In genomic region chr14:52278932-52279746, GRCm38 (mm10) we compare ENCODE assay signal across 7 mouse cellular contexts. TPM values are rescaled to one million over a fixed set of nuclear protein-coding genes. Genes with fewer than 3 reads are reported as not detected.
DNase-seq lines count a peak whose midpoint lies in the region; ATAC-seq lines count a peak whose summit lies in the region.

Gene Tox4, plus strand, starts transcription at chr14:52279146.
Gene Rab2b, minus strand, starts transcription at chr14:52279545.

- peak within 1 kb of the TSS; percentile 57 for H3K4me2 ChIP-seq in embryonic facial prominence, embryonic 11.5 days (ENCODE audit: low read depth, low read length)
- peak within 1 kb of the TSS; percentile 75 for H3K4me2 ChIP-seq in midbrain, embryonic 13.5 days (replicated peaks)

- H3K4me3 ChIP-seq in embryonic facial prominence, embryonic 11.5 days (ENCODE audit: low read depth, low read length), result peak within 1 kb of the TSS; percentile 88
- H3K4me3 ChIP-seq in limb, embryonic 10.5 days, result peak within 1 kb of the TSS; percentile 95
- H3K4me3 ChIP-seq in midbrain, embryonic 13.5 days (replicated peaks), result peak within 1 kb of the TSS; percentile 90

- no peak within 1 kb of the TSS; the same call in 1 of the 2 replicates for H3K27ac ChIP-seq in embryonic facial prominence, embryonic 11.5 days (replicated peaks; ENCODE audit: low read depth, low read length)
- peak within 1 kb of the TSS; percentile 87 for H3K27ac ChIP-seq in limb, embryonic 10.5 days
- H3K27ac ChIP-seq in midbrain, embryonic 13.5 days, result peak within 1 kb of the TSS; percentile 88

- H3K27me3 ChIP-seq in embryonic facial prominence, embryonic 11.5 days (ENCODE audit: control insufficient read depth, insufficient read depth, low read length), result no peaks in the 10 kb centered on the region
- H3K27me3 ChIP-seq in limb, embryonic 10.5 days (ENCODE audit: low read depth, poor library complexity, severe bottlenecking), result no peaks in the 10 kb centered on the region
- no peaks in the 10 kb centered on the region for H3K27me3 ChIP-seq in midbrain, embryonic 13.5 days

- no peaks in the 10 kb centered on the region for H3K4me1 ChIP-seq in embryonic facial prominence, embryonic 11.5 days (ENCODE audit: control insufficient read depth, insufficient read depth, low read length)
- H3K4me1 ChIP-seq in limb, embryonic 10.5 days, result peaks cover 8% of the 10 kb centered on the region
- peaks cover 17% of the 10 kb centered on the region for H3K4me1 ChIP-seq in midbrain, embryonic 13.5 days (replicated peaks)

- H3K9me3 ChIP-seq in embryonic facial prominence, embryonic 11.5 days (replicated peaks; ENCODE audit: control insufficient read depth, low read length), result no peaks in the 10 kb centered on the region
- H3K9me3 ChIP-seq in limb, embryonic 10.5 days (replicated peaks), result no peaks in the 10 kb centered on the region
- H3K9me3 ChIP-seq in midbrain, embryonic 13.5 days, result no peaks in the 10 kb centered on the region

- H3K9ac ChIP-seq in embryonic facial prominence, embryonic 11.5 days (replicated peaks; ENCODE audit: low read length), result peak within 1 kb of the TSS; percentile 78
- peak within 1 kb of the TSS; percentile 90 for H3K9ac ChIP-seq in midbrain, embryonic 13.5 days (replicated peaks)

- DNase-seq in adrenal gland, postnatal 14 days, result peak; percentile 99
- DNase-seq in embryonic facial prominence, embryonic 11.5 days (ENCODE audit: low spot score), result peak; percentile 99
- DNase-seq in kidney, adult 11 months, result peak; percentile 98
- peak; percentile 98 for DNase-seq in limb, embryonic 10.5 days (ENCODE audit: low spot score)
- peak; percentile 99 for DNase-seq in spleen, adult 12 weeks (ENCODE audit: low spot score)

- peak; percentile 99 for ATAC-seq in embryonic facial prominence, embryonic 11.5 days (replicated peaks; ENCODE audit: insufficient number of reproducible peaks, low FRiP score, low TSS enrichment, low read depth)
- ATAC-seq in granulocyte monocyte progenitor cell, adult 5-6 weeks (replicated peaks; ENCODE audit: poor library complexity, severe bottlenecking), result peak; percentile 96
- ATAC-seq in midbrain, embryonic 13.5 days, result peak; percentile 99

- no peaks in the 10 kb centered on the region for H3K36me3 ChIP-seq in embryonic facial prominence, embryonic 11.5 days (replicated peaks; ENCODE audit: control insufficient read depth, insufficient read depth, low read depth, low read length)
- H3K36me3 ChIP-seq in limb, embryonic 10.5 days, result peaks cover 20% of the 10 kb centered on the region
- peaks cover 19% of the 10 kb centered on the region for H3K36me3 ChIP-seq in midbrain, embryonic 13.5 days

- WGBS in embryonic facial prominence, embryonic 11.5 days, result 0% methylated on average over 66 of the region's 66 CpGs
- under 1% methylated on average over 66 of the region's 66 CpGs for WGBS in limb, embryonic 10.5 days
- 1% methylated on average over 64 of the region's 66 CpGs for WGBS in midbrain, embryonic 13.5 days

RNA-seq across cellular contexts. Expression of gene Tox4, which starts in this region (rescaled TPM):
- total RNA-seq in adrenal gland, postnatal 14 days (2021), result 42.7 and 46.9 TPM in 2 replicates
- polyA plus RNA-seq in embryonic facial prominence, embryonic 11.5 days (2014; fragmentation: Nextera tagmentation; extraction: Ambion mirVana), result 47.7 and 51.5 TPM in 2 replicates
- total RNA-seq in granulocyte monocyte progenitor cell, adult 5-6 weeks (2014; fragmentation: Nextera tagmentation), result 44.1 and 47.1 TPM in 2 replicates
- 43.1 and 45.9 TPM in 2 replicates for total RNA-seq in granulocyte monocyte progenitor cell, adult 5-6 weeks (2017)
- polyA plus RNA-seq in limb, embryonic 10.5 days (2016; fragmentation: Nextera tagmentation; extraction: Ambion mirVana), result 49.3 and 56.6 TPM in 2 replicates
- polyA plus RNA-seq in midbrain, embryonic 13.5 days (2015; fragmentation: Nextera tagmentation; extraction: Ambion mirVana), result 55.5 and 60.8 TPM in 2 replicates

RNA-seq across cellular contexts. Expression of gene Rab2b, which starts in this region (rescaled TPM):
- total RNA-seq in adrenal gland, postnatal 14 days (2021), result 30.2 and 32.2 TPM in 2 replicates
- 26.1 and 26.5 TPM in 2 replicates for polyA plus RNA-seq in embryonic facial prominence, embryonic 11.5 days (2014; fragmentation: Nextera tagmentation; extraction: Ambion mirVana)
- 10.5 and 21.9 TPM in 2 replicates for total RNA-seq in granulocyte monocyte progenitor cell, adult 5-6 weeks (2014; fragmentation: Nextera tagmentation)
- 4.1 and 8.7 TPM in 2 replicates for total RNA-seq in granulocyte monocyte progenitor cell, adult 5-6 weeks (2017)
- 20.8 and 21.8 TPM in 2 replicates for polyA plus RNA-seq in limb, embryonic 10.5 days (2016; fragmentation: Nextera tagmentation; extraction: Ambion mirVana)
- polyA plus RNA-seq in midbrain, embryonic 13.5 days (2015; fragmentation: Nextera tagmentation; extraction: Ambion mirVana), result 60.6 and 63.4 TPM in 2 replicates
